Mouse (Mus musculus) forebrain, embryonic 10.5 days (tissue): ENCODE data around the gene Ublcp1. TPM values are rescaled to one million over a fixed set of nuclear protein-coding genes. Genes with fewer than 3 reads are reported as not detected.

ENCODE experiments used
- DNase-seq: peaks from one replicate; pipeline ENCODE4 v3.0.0-alpha.2; 2017; ENCODE audit warnings: low spot score; ENCODE audit errors: extremely low spot score
- H3K27ac ChIP-seq: fragments of 300-500 bp; sonication (generic); 2 replicates; pipeline ENCODE4 v1.5.1; 2016; ENCODE audit warnings: mild to moderate bottlenecking
- H3K27me3 ChIP-seq: fragments of 300-500 bp; sonication (generic); 2 replicates; pipeline ENCODE4 v1.6.1; 2016; ENCODE audit warnings: mild to moderate bottlenecking; ENCODE audit not compliant: poor library complexity, severe bottlenecking
- H3K36me3 ChIP-seq: fragments of 300-500 bp; sonication (generic); replicated peaks from 2 replicates; pipeline ENCODE4 v1.6.1; 2016; ENCODE audit warnings: mild to moderate bottlenecking, moderate library complexity
- H3K4me1 ChIP-seq: fragments of 300-500 bp; sonication (generic); 2 replicates; pipeline ENCODE4 v1.6.1; 2016
- H3K4me3 ChIP-seq: fragments of 300-500 bp; sonication (generic); 2 replicates; pipeline ENCODE4 v1.5.1; 2016; ENCODE audit warnings: mild to moderate bottlenecking, moderate library complexity
- H3K9me3 ChIP-seq: fragments of 300-500 bp; sonication (generic); 2 replicates; pipeline ENCODE4 v1.6.1; 2016; ENCODE audit warnings: mild to moderate bottlenecking, moderate library complexity
- WGBS: fragments of 180-500 bp; shearing (Covaris S2); methylation state at CpG from one replicate; pipeline ENCODE4 v1.1.7; 2016; 5-methylcytosine and 5-hydroxymethylcytosine counted together
- polyA plus RNA-seq: library from polyadenylated mRNA; unstranded; fragments of >200 nt; fragmentation: Nextera tagmentation; extraction: Ambion mirVana; gene quantifications from 2 replicates; pipeline ENCODE4 v1.2.1, GENCODE M21; 2016

Gene Ublcp1
- polyA plus RNA-seq, 1 experiment from 2014 or later: 72.1 TPM

DNA sequence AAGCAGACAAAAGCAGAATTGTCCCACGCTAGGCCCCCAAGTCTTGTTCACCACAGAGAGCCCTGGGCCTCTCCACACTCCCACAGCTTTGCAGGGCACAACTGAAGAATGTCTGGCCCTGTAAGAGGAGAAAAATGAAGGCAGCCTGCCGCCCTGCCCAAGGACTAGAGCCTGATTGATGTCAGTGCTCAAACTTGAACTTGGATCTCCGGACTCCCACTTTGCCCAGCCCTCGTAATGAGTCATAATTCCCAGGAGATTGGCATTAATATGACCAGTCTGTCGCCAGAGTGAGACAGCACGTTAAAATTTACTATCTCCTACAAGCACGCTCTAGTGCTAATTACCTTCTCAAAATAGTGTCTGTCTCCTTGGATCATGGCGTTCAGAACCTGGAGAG, 45.3 kb downstream of the Ublcp1 start:
- 91% methylated on average over 8 of the region's 8 CpGs for WGBS

DNA sequence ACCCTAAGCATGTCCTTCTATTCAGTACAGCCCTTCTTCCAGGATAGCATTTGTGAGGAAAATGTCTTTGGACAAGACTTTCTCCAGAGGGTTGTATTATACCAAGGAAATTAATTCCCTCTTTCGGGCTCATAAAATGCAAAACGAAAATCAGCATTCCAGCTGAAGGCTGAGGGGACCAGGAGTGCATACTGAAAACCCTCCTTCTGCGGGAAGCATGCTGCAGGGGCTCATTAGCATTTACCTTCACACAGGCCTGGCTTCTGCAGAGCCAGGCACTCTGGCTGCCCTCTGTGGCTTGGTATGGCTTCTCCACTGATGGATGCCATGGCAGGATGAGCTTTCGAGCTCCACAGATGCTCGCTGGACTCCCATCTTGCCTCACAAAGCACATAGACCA, 46.3 kb downstream of the Ublcp1 start:
- Histone ChIP-seq H3K27me3 (no peaks in the 10 kb centered on the region), H3K4me1 (no peaks in the 10 kb centered on the region), H3K9me3 (no peaks in the 10 kb centered on the region), H3K4me3 (no peak overlapping the region), H3K36me3 (no peaks in the 10 kb centered on the region), H3K27ac (no peak overlapping the region)
- WGBS: 72% methylated on average over 5 of the region's 5 CpGs
- DNase-seq: no peak

More for the DNA sequence above, 45.3 kb downstream of the Ublcp1 start:
- Histone ChIP-seq H3K9me3 (no peaks in the 10 kb centered on the region), H3K4me1 (no peaks in the 10 kb centered on the region), H3K27ac (no peak overlapping the region), H3K4me3 (no peak overlapping the region), H3K36me3 (no peaks in the 10 kb centered on the region), H3K27me3 (no peaks in the 10 kb centered on the region)
- no peak for DNase-seq

DNA sequence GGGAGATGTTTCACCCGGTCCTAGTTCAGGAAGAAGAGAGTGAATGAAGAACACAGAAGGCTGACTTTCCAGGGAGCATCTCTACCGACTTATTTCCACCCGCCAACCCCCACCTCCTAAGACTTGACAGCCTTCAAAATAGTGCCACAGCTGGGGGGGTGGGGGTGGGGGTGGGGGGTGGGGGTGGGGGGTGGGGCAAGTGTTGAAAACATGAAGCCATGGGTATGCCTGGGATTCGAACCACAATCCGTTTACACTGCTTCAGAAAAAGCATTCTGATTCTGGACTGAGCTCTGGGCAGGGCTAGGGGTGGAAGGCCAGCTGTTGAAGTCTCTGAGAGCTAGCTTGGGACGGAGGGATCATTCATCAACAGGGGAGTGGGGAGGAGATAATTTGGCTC, 47.0 kb downstream of the Ublcp1 start:
- H3K36me3 ChIP-seq: no peaks in the 10 kb centered on the region
- WGBS: 68% methylated on average over 6 of the region's 6 CpGs
- H3K4me1 ChIP-seq: no peaks in the 10 kb centered on the region
- H3K9me3 ChIP-seq: no peaks in the 10 kb centered on the region
- no peaks in the 10 kb centered on the region for H3K27me3 ChIP-seq
- DNase-seq: no peak
- no peak overlapping the region for H3K4me3 ChIP-seq
- H3K27ac ChIP-seq: no peak overlapping the region

DNA sequence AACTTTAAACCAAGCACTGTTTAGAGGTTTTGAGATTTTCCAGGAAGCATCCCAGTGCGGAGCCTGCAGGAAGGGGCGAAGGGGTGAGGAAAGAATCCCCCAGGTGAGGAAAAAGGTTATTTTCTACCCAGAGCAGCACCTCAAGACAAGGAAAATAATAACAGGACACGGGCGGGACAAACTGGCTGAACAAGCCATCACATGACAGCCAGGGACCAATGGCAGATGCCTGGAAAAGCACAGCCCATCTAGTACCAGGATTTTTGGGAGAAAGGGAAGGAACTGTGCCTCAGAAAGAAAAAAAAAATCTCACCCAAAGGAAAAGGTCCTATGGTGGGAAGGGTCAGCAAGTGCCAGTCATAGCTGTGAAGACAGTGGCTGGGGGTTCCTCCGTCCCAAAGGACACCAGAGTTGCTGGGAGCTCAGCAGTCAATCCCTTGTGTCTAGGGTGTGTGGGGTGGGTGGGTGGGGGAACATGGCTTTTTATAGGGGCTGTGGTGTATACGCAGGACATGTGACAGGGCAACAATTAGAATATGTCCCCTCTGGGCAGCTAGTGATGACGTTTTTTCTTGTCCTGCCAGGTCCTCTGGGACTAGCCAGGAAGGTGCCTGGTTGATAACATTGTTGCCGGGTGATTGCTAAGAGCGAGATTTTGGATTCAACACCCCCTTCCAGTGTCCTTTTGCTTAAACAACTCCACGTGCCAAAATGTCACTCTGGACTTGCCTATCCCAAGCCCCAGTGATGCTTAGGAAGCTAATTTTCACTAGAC, 47.8 kb downstream of the Ublcp1 start:
- WGBS: 84% methylated on average over 10 of the region's 10 CpGs
- Histone ChIP-seq H3K27ac (no peak overlapping the region), H3K9me3 (no peaks in the 10 kb centered on the region)

DNA sequence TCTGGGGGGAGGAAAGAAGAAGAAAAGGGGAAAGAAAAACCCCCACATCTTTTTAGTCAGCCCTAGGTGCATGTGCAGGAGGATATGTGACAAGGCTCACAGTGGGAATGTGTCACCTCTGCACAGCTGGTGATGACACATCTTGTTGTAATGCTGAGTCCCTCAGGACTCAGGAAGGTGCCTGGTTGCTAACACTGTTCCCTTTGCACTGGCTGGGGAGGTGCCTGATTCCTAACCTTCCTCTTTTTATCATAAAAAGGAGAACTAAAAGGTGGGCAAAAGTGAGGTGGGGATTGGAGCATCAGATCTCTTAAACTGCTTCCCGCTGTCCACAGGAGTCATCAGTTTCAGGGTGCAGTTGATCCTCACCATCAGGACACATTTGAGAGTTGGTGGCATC, 52.9 kb downstream of the Ublcp1 start:
- Histone ChIP-seq H3K36me3 (no peaks in the 10 kb centered on the region), H3K9me3 (no peaks in the 10 kb centered on the region), H3K4me3 (no peak overlapping the region), H3K27ac (no peak overlapping the region), H3K27me3 (no peaks in the 10 kb centered on the region), H3K4me1 (no peaks in the 10 kb centered on the region)
- 87% methylated on average over 1 of the region's 1 CpGs for whole genome bisulfite sequencing
- no peak for DNase-seq

More for the DNA sequence above, 47.8 kb downstream of the Ublcp1 start:
- Histone ChIP-seq H3K27me3 (no peaks in the 10 kb centered on the region), H3K4me1 (no peaks in the 10 kb centered on the region), H3K36me3 (no peaks in the 10 kb centered on the region), H3K4me3 (no peak overlapping the region)
- no peak for DNase-seq

DNA sequence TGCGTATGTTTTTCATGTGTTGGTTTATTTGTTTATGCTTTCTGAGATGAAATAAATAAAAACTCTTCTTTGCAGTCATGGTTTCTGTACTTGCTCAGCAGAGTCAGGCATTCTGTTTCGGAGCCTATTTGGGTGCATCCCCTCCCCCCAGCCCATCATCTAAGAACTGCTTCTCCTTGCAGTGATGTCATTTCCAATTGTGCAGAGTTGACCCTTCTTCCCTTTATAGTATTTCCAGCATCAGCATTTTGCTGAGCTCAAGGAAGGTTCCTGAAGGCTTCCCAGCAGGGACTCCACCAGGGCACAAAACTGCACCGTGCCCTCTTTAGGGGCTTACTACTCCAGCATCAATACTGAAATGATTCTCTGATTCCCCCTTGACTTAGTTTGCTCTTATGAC, 55.7 kb downstream of the Ublcp1 start:
- H3K36me3 ChIP-seq: no peaks in the 10 kb centered on the region
- H3K4me3 ChIP-seq: no peak overlapping the region
- no peaks in the 10 kb centered on the region for H3K4me1 ChIP-seq
- 90% methylated on average over 3 of the region's 3 CpGs for WGBS
- no peaks in the 10 kb centered on the region for H3K27me3 ChIP-seq
- DNase-seq: no peak
- no peak overlapping the region for H3K27ac ChIP-seq
- no peaks in the 10 kb centered on the region for H3K9me3 ChIP-seq

DNA sequence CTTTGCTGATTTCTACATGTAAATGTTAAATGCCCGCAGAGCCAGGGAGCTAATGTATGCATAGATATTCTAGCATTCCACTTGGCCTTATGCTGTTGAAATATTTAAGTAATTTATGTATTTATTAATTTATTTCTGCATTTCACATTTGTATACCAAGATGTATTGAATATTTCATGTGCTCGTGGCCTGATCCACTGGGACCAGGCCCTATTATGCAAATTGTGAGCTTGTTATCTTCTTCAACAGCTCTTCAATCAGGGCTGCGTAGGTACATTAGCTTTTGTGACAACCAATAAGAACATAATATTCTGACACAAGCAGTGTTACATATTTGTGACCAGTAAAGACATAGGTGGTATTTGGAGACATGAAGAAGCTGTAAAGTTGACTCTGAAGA, 56.9 kb downstream of the Ublcp1 start:
- 92% methylated on average over 3 of the region's 3 CpGs for WGBS
- DNase-seq: no peak
- Histone ChIP-seq H3K36me3 (no peaks in the 10 kb centered on the region), H3K4me1 (peaks cover 5% of the 10 kb centered on the region; the same call in 1 of the 2 replicates), H3K9me3 (no peaks in the 10 kb centered on the region), H3K4me3 (no peak overlapping the region), H3K27ac (no peak overlapping the region), H3K27me3 (no peaks in the 10 kb centered on the region)

DNA sequence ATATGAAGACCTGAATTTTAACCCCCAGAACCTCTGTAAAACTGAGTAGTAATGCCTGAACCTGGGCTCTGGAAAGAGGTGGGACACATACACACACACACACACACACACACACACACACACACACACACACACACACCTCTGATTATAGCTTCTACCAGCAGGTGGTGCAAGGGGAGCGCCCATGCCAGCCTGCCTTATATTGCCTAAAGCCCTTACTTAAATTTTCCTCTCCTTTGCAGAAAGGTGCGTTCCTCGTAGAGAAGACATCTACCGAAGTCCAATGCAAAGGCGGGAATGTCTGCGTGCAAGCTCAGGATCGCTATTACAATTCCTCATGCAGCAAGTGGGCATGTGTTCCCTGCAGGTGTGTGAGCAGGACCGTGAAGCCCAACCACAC, 58.0 kb downstream of the Ublcp1 start:
- 85% methylated on average over 8 of the region's 8 CpGs for WGBS
- Histone ChIP-seq H3K4me1 (peaks cover 5% of the 10 kb centered on the region; the same call in 1 of the 2 replicates), H3K4me3 (no peak overlapping the region), H3K27ac (no peak overlapping the region), H3K9me3 (no peaks in the 10 kb centered on the region), H3K36me3 (no peaks in the 10 kb centered on the region), H3K27me3 (no peaks in the 10 kb centered on the region)
- DNase-seq: no peak

DNA sequence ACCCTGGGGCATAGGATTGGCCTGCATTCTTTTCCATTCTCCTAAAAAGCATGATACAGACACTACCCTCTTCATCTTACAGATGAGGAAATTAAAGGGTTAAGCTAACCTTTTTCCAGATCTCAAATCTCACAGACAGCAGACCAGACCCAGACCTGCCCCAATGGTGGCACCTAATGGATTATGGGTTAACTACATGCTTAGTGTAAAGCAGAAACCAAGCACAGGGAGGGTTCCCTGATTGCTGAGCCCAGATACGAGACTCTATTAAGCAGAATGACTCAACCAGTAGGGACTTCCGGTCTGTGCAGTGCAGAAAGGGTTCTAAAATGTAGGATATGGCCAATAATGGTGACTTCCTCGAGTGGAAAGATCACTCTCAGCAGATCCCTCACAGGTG, 59.9 kb downstream of the Ublcp1 start:
- no peaks in the 10 kb centered on the region for H3K9me3 ChIP-seq
- H3K27ac ChIP-seq: no peak overlapping the region
- H3K27me3 ChIP-seq: no peaks in the 10 kb centered on the region
- no peak for DNase-seq
- 74% methylated on average over 3 of the region's 3 CpGs for WGBS
- H3K4me3 ChIP-seq: no peak overlapping the region
- H3K36me3 ChIP-seq: no peaks in the 10 kb centered on the region
- H3K4me1 ChIP-seq: peaks cover 17% of the 10 kb centered on the region

DNA sequence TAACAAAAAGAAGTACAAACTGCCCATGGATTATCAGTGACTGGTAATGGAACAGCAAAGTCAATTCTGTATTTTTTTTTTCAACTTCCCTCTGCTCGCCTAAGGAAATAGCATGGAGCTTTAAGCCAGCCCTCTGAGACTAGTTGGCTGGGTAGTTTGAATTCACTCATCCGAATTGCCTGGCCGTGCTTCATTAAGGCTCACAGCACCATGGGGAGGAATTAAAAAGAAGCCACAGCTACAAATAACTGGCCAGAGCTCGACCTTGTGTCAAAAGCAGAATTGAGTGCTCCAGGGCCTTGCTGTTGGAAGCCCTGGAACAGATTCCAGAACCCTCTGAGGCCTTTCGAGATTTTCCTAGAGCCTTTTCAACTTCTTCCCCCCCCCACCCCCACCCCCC, 61.7 kb downstream of the Ublcp1 start:
- no peak overlapping the region for H3K27ac ChIP-seq
- H3K4me1 ChIP-seq: peaks cover 18% of the 10 kb centered on the region
- 21% methylated on average over 5 of the region's 5 CpGs for WGBS
- H3K4me3 ChIP-seq: no peak overlapping the region
- DNase-seq: no peak
- H3K9me3 ChIP-seq: no peaks in the 10 kb centered on the region
- no peaks in the 10 kb centered on the region for H3K27me3 ChIP-seq
- H3K36me3 ChIP-seq: no peaks in the 10 kb centered on the region

DNA sequence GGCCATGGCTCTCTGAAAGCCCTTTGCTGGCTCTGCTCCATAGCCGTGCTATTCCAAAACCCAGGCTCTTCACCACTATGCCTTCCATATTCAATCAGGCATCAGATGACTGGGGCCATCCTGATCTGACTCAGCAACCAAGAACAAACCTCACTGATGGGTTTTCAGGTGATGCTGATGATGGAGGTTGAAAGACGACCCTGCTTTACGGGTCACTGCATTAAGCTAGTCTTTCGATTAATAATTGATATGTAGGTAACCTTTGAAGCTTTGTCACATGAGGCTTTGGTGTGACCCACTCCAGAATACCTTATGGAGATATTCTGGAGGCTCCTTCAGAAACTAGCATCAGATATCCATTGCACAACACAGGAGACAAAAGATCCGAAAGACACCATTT, 63.8 kb downstream of the Ublcp1 start:
- H3K27ac ChIP-seq: no peak overlapping the region
- peaks cover 18% of the 10 kb centered on the region for H3K4me1 ChIP-seq
- DNase-seq: no peak
- no peaks in the 10 kb centered on the region for H3K36me3 ChIP-seq
- H3K27me3 ChIP-seq: no peaks in the 10 kb centered on the region
- H3K9me3 ChIP-seq: no peaks in the 10 kb centered on the region
- 62% methylated on average over 5 of the region's 5 CpGs for WGBS
- no peak overlapping the region for H3K4me3 ChIP-seq

DNA sequence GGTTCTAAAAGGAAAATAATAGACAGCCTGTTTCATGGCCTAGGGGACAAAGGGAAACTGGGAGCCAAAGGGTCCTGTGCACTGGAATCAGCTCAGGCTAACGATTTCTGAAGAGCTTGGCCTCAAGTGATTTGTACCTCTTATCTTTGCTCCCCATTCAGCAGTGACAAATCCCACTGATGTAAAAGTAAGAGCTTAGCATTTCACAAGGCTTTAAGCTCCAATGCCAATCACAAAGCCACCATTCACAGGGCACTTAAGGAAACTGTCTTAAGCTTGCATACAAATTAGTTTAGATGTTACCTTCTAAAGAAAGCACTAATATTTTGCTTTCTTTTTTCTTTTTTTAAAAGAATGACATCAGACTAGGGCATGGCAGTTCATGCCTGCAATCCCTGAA, 64.3 kb downstream of the Ublcp1 start:
- WGBS: 0% methylated on average over 1 of the region's 1 CpGs
- H3K4me1 ChIP-seq: peaks cover 18% of the 10 kb centered on the region

DNA sequence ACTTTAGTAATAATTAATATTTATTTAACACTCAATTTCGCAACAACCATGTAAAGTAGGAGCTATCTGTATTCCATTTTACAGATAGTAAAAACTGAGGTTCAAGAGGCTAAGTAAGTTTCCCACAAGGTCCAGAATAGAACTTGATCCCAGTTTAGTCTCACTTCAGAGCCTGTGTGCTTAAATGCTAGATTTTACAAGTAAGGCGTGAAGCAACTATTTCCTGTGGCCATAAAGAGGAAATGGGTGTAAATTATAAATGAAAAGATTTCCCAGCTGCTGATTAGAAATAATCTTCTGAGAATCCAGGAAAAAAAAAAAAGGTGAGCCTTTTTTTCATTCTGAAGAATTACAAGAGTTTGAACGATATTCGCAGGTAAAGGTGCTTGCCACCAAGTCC, 65.2 kb downstream of the Ublcp1 start:
- 93% methylated on average over 4 of the region's 4 CpGs for WGBS
- Histone ChIP-seq H3K4me3 (no peak overlapping the region), H3K4me1 (peaks cover 18% of the 10 kb centered on the region), H3K36me3 (no peaks in the 10 kb centered on the region), H3K27me3 (peaks cover 1% of the 10 kb centered on the region; the same call in 1 of the 2 replicates), H3K27ac (no peak overlapping the region), H3K9me3 (no peaks in the 10 kb centered on the region)
- DNase-seq: no peak

More for the DNA sequence above, 64.3 kb downstream of the Ublcp1 start:
- no peaks in the 10 kb centered on the region for H3K9me3 ChIP-seq
- DNase-seq: no peak
- H3K4me3 ChIP-seq: no peak overlapping the region
- H3K36me3 ChIP-seq: no peaks in the 10 kb centered on the region
- no peaks in the 10 kb centered on the region for H3K27me3 ChIP-seq
- H3K27ac ChIP-seq: no peak overlapping the region
